Mouse (Mus musculus) liver, postnatal 0 days (tissue): ENCODE data around the gene Stk24. TPM values are rescaled to one million over a fixed set of nuclear protein-coding genes. Genes with fewer than 3 reads are reported as not detected.

Experiments used
- ATAC-seq: fragments of 200-750 bp; cut with Nextera tagmentation; 2 replicates; pipeline ENCODE4 v1.8.0; 2017; ENCODE audit warnings: mild to moderate bottlenecking, moderate library complexity
- DNase-seq: peaks from one replicate; pipeline ENCODE4 v3.0.0-alpha.2; 2016
- H3K27ac ChIP-seq: fragments of 300-500 bp; sonication (generic); 2 replicates; pipeline ENCODE4 v1.5.1; 2014; ENCODE audit warnings: antibody characterized with exemption, moderate library complexity, mild to moderate bottlenecking, low read depth
- H3K27me3 ChIP-seq: fragments of 300-500 bp; sonication (generic); 2 replicates; pipeline ENCODE4 v1.6.1; 2014; ENCODE audit warnings: low read length, control low read depth, mixed read lengths; ENCODE audit not compliant: insufficient read depth
- H3K36me3 ChIP-seq: fragments of 300-500 bp; sonication (generic); replicated peaks from 2 replicates; pipeline ENCODE4 v1.6.1; 2014; ENCODE audit warnings: mild to moderate bottlenecking, control low read depth, low read length, moderate library complexity, mixed read lengths; ENCODE audit not compliant: insufficient read depth
- H3K4me1 ChIP-seq: fragments of 300-500 bp; sonication (generic); 2 replicates; pipeline ENCODE4 v1.6.1; 2014; ENCODE audit warnings: antibody characterized with exemption, mild to moderate bottlenecking, control low read depth; ENCODE audit not compliant: insufficient read depth
- H3K4me2 ChIP-seq: fragments of 300-500 bp; sonication (generic); 2 replicates; pipeline ENCODE4 v1.6.1; 2014; ENCODE audit warnings: low read depth, mild to moderate bottlenecking, low read length, moderate library complexity, mixed read lengths
- H3K4me3 ChIP-seq: fragments of 300-500 bp; sonication (generic); 2 replicates; pipeline ENCODE4 v1.5.1; 2014; ENCODE audit warnings: low read depth, low read length
- H3K9ac ChIP-seq: fragments of 300-500 bp; sonication (generic); replicated peaks from 2 replicates; pipeline ENCODE4 v1.6.1; 2014; ENCODE audit warnings: mild to moderate bottlenecking, moderate library complexity
- H3K9me3 ChIP-seq: fragments of 300-500 bp; sonication (generic); 2 replicates; pipeline ENCODE4 v1.6.1; 2016; ENCODE audit warnings: mild to moderate bottlenecking, control low read depth, low read length, mixed read lengths
- CTCF ChIP-seq: sonication (generic); IDR thresholded peaks from 2 replicates; pipeline ENCODE4 v1.5.1; 2016; ENCODE audit warnings: antibody characterized with exemption, low read depth
- EP300 ChIP-seq: IDR thresholded peaks from 2 replicates; pipeline ENCODE4 v1.6.1; 2016; ENCODE audit warnings: antibody characterized with exemption, low read depth, mild to moderate bottlenecking
- WGBS: fragments of 180-500 bp; shearing (Covaris S2); extraction: QIAGEN DNeasy Blood & Tissue Kit; methylation state at CpG from one replicate; pipeline ENCODE4 v1.1.7; 2014; ENCODE audit not compliant: insufficient replicate concordance; 5-methylcytosine and 5-hydroxymethylcytosine counted together
- polyA plus RNA-seq: library from polyadenylated mRNA; unstranded; fragments of >200 nt; fragmentation: Nextera tagmentation; extraction: Ambion mirVana; gene quantifications from 2 replicates; pipeline ENCODE4 v1.2.1, GENCODE M21; 2015

Gene Stk24
- polyA plus RNA-seq, 1 experiment from 2014 or later, result 19.3 TPM

- 83% methylated on average over 12 of the region's 12 CpGs for WGBS
- Histone ChIP-seq H3K4me2 (no peak overlapping the region), H3K27ac (no peak overlapping the region), H3K4me3 (no peak overlapping the region), H3K4me1 (peaks cover 8% of the 10 kb centered on the region; the same call in 1 of the 2 replicates), H3K27me3 (no peaks in the 10 kb centered on the region), H3K9ac (no peak overlapping the region), H3K36me3 (peaks cover 61% of the 10 kb centered on the region), H3K9me3 (no peaks in the 10 kb centered on the region)
- ATAC-seq (no peak), DNase-seq (no peak)
- no peak for TF ChIP-seq CTCF
- no peak for TF ChIP-seq EP300
These were observed 85.3 kb downstream of the Stk24 start for GRCm38 (mm10) chr14:121294484-121294883.

- 88% methylated on average over 3 of the region's 3 CpGs for WGBS
- Histone ChIP-seq H3K4me3 (no peak overlapping the region), H3K9ac (no peak overlapping the region), H3K4me2 (no peak overlapping the region), H3K4me1 (no peaks in the 10 kb centered on the region), H3K36me3 (peaks cover 66% of the 10 kb centered on the region), H3K27ac (no peak overlapping the region), H3K9me3 (no peaks in the 10 kb centered on the region), H3K27me3 (no peaks in the 10 kb centered on the region)
- no peak for DNase-seq
- no peak for ATAC-seq
- no peak for TF ChIP-seq EP300
- TF ChIP-seq CTCF, result no peak
These were observed 87.4 kb downstream of the Stk24 start for GRCm38 (mm10) chr14:121292391-121292790.

GRCm38 (mm10) chr14:121291881-121292280, 87.9 kb downstream of the Stk24 start:
- no peak for ATAC-seq

GRCm38 (mm10) chr14:121285379-121286120, 94.3 kb downstream of the Stk24 start:
- H3K27ac ChIP-seq, result no peak overlapping the region
- no peaks in the 10 kb centered on the region for H3K27me3 ChIP-seq
- 91% methylated on average over 14 of the region's 14 CpGs for WGBS
- H3K4me1 ChIP-seq, result no peaks in the 10 kb centered on the region
- TF ChIP-seq CTCF (peak; percentile 34), EP300 (no peak)
- ATAC-seq (no peak), DNase-seq (no peak)
- peaks cover 65% of the 10 kb centered on the region for H3K36me3 ChIP-seq
- H3K4me3 ChIP-seq, result no peak overlapping the region
- H3K4me2 ChIP-seq, result no peak overlapping the region
- H3K9me3 ChIP-seq, result no peaks in the 10 kb centered on the region
- H3K9ac ChIP-seq, result no peak overlapping the region

More at GRCm38 (mm10) chr14:121291881-121292280, 87.9 kb downstream of the Stk24 start:
- Histone ChIP-seq H3K27me3 (no peaks in the 10 kb centered on the region), H3K9me3 (no peaks in the 10 kb centered on the region), H3K27ac (no peak overlapping the region), H3K4me1 (no peaks in the 10 kb centered on the region), H3K4me2 (no peak overlapping the region), H3K4me3 (no peak overlapping the region), H3K9ac (no peak overlapping the region), H3K36me3 (peaks cover 68% of the 10 kb centered on the region)
- no peak for TF ChIP-seq CTCF
- TF ChIP-seq EP300, result no peak
- DNase-seq, result no peak
- WGBS, result 94% methylated on average over 8 of the region's 8 CpGs

- no peak overlapping the region for H3K27ac ChIP-seq
- no peak overlapping the region for H3K4me2 ChIP-seq
- DNase-seq (no peak), ATAC-seq (no peak)
- no peaks in the 10 kb centered on the region for H3K27me3 ChIP-seq
- H3K9me3 ChIP-seq, result no peaks in the 10 kb centered on the region
- H3K36me3 ChIP-seq, result peaks cover 48% of the 10 kb centered on the region
- H3K9ac ChIP-seq, result no peak overlapping the region
- TF ChIP-seq EP300 (no peak), CTCF (no peak)
- no peaks in the 10 kb centered on the region for H3K4me1 ChIP-seq
- no peak overlapping the region for H3K4me3 ChIP-seq
These were observed 98.5 kb downstream of the Stk24 start for GRCm38 (mm10) chr14:121281336-121281710.

- Histone ChIP-seq H3K27ac (no peak overlapping the region), H3K9ac (no peak overlapping the region), H3K4me3 (no peak overlapping the region), H3K4me2 (no peak overlapping the region), H3K4me1 (no peaks in the 10 kb centered on the region), H3K9me3 (no peaks in the 10 kb centered on the region), H3K27me3 (no peaks in the 10 kb centered on the region), H3K36me3 (peaks cover 43% of the 10 kb centered on the region)
- TF ChIP-seq EP300 (no peak), CTCF (no peak)
- ATAC-seq (no peak), DNase-seq (no peak)
- WGBS, result 68% methylated on average over 16 of the region's 16 CpGs
These were observed 99.0 kb downstream of the Stk24 start for GRCm38 (mm10) chr14:121280601-121281335.
